Mouse (Mus musculus): ENCODE measurements around the gene Tnfrsf21.

GRCm38 (mm10) chr17:43053943-43054342 is 37.6 kb downstream of the Tnfrsf21 start:
- TF ChIP-seq CTCF (IDR thresholded peaks at IDR 0.05; ENCODE audit: borderline replicate concordance, insufficient read depth, low read depth, low read length) (no peak), POLR2A (IDR thresholded peaks at IDR 0.05; ENCODE audit: borderline replicate concordance, insufficient read depth, low read length) (no peak)
